Mouse (Mus musculus) testis, adult 2 months (tissue): ENCODE results near the gene Rpl10a.

Experiments
- CTCF ChIP-seq: fragments of 200-500 bp; IDR thresholded peaks from 2 replicates; pipeline ENCODE4 v1.5.1; 2012; ENCODE audit warnings: low read depth, mild to moderate bottlenecking, inconsistent platforms, low read length, moderate library complexity; ENCODE audit not compliant: control insufficient read depth, insufficient read depth, insufficient replicate concordance
- POLR2A ChIP-seq: fragments of 200-500 bp; IDR thresholded peaks from 2 replicates; pipeline ENCODE4 v1.6.1; 2012; ENCODE audit warnings: low read depth, mild to moderate bottlenecking, inconsistent platforms, low read length, moderate library complexity; ENCODE audit not compliant: control insufficient read depth

- TF ChIP-seq POLR2A (no peak), CTCF (no peak)
These were observed 37.6 kb upstream of the Rpl10a start for GRCm38 (mm10) chr17:28290671-28291070.
